23 mouse cellular contexts compared by ENCODE assay signal in the genomic region with DNA sequence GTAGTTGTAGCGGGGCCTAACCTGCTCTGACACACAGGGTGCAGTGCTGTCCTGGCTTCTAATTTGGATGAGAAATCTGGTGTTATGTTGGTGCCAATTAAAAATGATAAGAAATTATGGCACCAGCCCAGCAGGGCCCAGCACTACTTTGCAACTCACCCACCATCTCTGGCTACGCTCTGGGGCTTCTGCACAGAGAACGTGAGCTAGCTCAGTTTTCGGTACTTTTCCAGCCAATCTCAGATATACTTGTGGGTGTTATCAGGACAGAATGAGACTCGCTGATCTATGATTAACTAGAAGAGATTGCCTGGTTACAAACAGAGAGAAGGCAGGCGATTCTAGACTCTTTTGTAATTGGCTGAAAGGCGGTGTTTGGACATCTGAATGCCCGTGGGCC.
DNase-seq lines count a peak whose midpoint lies in the region; ATAC-seq lines count a peak whose summit lies in the region.
"Had no signal": no experiment of that assay in that cellular context is flagged by ENCODE, and none has a peak within 500 bp of the region (broad histone marks: within the 10 kb centered on the region; RNA-seq: fewer than 3 reads in every experiment).

No protein-coding gene starts in this region.

- no peak overlapping the region for H3K27ac ChIP-seq in liver, embryonic 11.5 days (ENCODE audit: low read depth, low read length)
- H3K27ac ChIP-seq: embryonic facial prominence, embryonic 10.5 days; hindbrain, embryonic 10.5 days; intestine, embryonic 15.5 days; limb, embryonic 13.5 days; liver, embryonic 13.5 days; midbrain, embryonic 12.5 days had no signal

- H3K4me2 ChIP-seq in liver, embryonic 11.5 days, result no peak overlapping the region
- H3K4me2 ChIP-seq: heart, embryonic 11.5 days; intestine, embryonic 15.5 days; limb, embryonic 13.5 days; liver, embryonic 13.5 days; midbrain, embryonic 12.5 days had no signal

- WGBS in liver, embryonic 11.5 days, result 79% methylated on average over 8 of the region's 8 CpGs

- H3K36me3 ChIP-seq in liver, embryonic 11.5 days (ENCODE audit: control insufficient read depth, insufficient read depth, low read length), result no peaks in the 10 kb centered on the region
- H3K36me3 ChIP-seq: embryonic facial prominence, embryonic 10.5 days; hindbrain, embryonic 10.5 days; intestine, embryonic 15.5 days; limb, embryonic 13.5 days; liver, embryonic 13.5 days; midbrain, embryonic 12.5 days had no signal

- H3K9me3 ChIP-seq in liver, embryonic 11.5 days (ENCODE audit: control insufficient read depth, low read length), result no peaks in the 10 kb centered on the region
- H3K9me3 ChIP-seq: embryonic facial prominence, embryonic 10.5 days; hindbrain, embryonic 10.5 days; intestine, embryonic 15.5 days; limb, embryonic 13.5 days; liver, embryonic 13.5 days; midbrain, embryonic 12.5 days had no signal

- DNase-seq in layer of hippocampus, adult 11-12 months (ENCODE audit: low spot score), result peak; percentile 71
- no peak for DNase-seq in layer of hippocampus, postnatal 25 days (ENCODE audit: extremely low spot score in 1 of 2, low spot score in 1 of 2)
- DNase-seq in right cerebral cortex, postnatal 25 days, result peak; percentile 44
- no peak for DNase-seq in right cerebral cortex, postnatal 4 days
- peak; percentile 42 to 79 for DNase-seq in left cerebral cortex, adult 9 months (ENCODE audit: low spot score in 2 of 2)
- no peak for DNase-seq in c-Kit-positive CD71-positive TER-119-positive erythroid progenitor cells, embryonic 14.5 days (ENCODE audit: low spot score)
- DNase-seq in liver, embryonic 11.5 days (ENCODE audit: low spot score), result no peak
- DNase-seq: adrenal gland, postnatal 14 days; cerebellum, adult 9-11 months; kidney, adult 8-10 months; kidney, postnatal 10 days; liver, embryonic 13.5 days; lung, adult 2 months; lung, postnatal 14 days had no signal

- no peak for ATAC-seq in liver, embryonic 11.5 days (replicated peaks; ENCODE audit: low FRiP score)
- ATAC-seq: CD4-positive, CD25-positive, alpha-beta regulatory T cell, adult 4 months; forebrain, embryonic 16.5 days; hindbrain, embryonic 16.5 days; intestine, embryonic 15.5 days had no signal

- no peak overlapping the region for H3K9ac ChIP-seq in liver, embryonic 11.5 days (ENCODE audit: low read depth, low read length)
- H3K9ac ChIP-seq: intestine, embryonic 15.5 days; limb, embryonic 13.5 days; liver, embryonic 13.5 days; midbrain, embryonic 12.5 days had no signal

- H3K27me3 ChIP-seq in liver, embryonic 11.5 days (replicated peaks; ENCODE audit: control insufficient read depth, insufficient read depth, low read length), result peaks cover 35% of the 10 kb centered on the region

- no peak overlapping the region for H3K4me3 ChIP-seq in liver, embryonic 11.5 days (ENCODE audit: low read depth, low read length)
- H3K4me3 ChIP-seq: embryonic facial prominence, embryonic 10.5 days; hindbrain, embryonic 10.5 days; intestine, embryonic 15.5 days; limb, embryonic 13.5 days; liver, embryonic 13.5 days; midbrain, embryonic 12.5 days had no signal

- no peaks in the 10 kb centered on the region for H3K4me1 ChIP-seq in liver, embryonic 11.5 days (replicated peaks; ENCODE audit: control insufficient read depth, insufficient read depth, low read length)
- H3K4me1 ChIP-seq: intestine, embryonic 15.5 days; limb, embryonic 13.5 days; liver, embryonic 13.5 days had no signal

Comparison
In these comparisons a context has a peak if more than half of its experiments do, and no peak if none do; other contexts are left out.
1. DNase-seq: peak in layer of hippocampus, adult 11-12 months (single experiment), right cerebral cortex, postnatal 25 days (single experiment) and left cerebral cortex, adult 9 months (2 of 2); none in layer of hippocampus, postnatal 25 days (0 of 2), right cerebral cortex, postnatal 4 days (single experiment), c-Kit-positive CD71-positive TER-119-positive erythroid progenitor cells, embryonic 14.5 days (single experiment) and liver, embryonic 11.5 days (single experiment).